Mouse (Mus musculus): ENCODE results near the gene Gucy1b2. TPM values are rescaled to one million over a fixed set of nuclear protein-coding genes. Genes with fewer than 3 reads are reported as not detected.
A peak's percentile ranks its signal among the peaks of the same experiment; 100 is the strongest.

The Gucy1b2 gene
- polyA plus RNA-seq, 2 experiments, result 0.10 to 0.15 TPM

- no peak overlapping the region for H3K4me3 ChIP-seq (replicated peaks; ENCODE audit: low read length)
- WGBS, result 43% methylated on average over 7 of the region's 7 CpGs
- no peaks in the 10 kb centered on the region for H3K36me3 ChIP-seq (ENCODE audit: control insufficient read depth, insufficient read depth, low read length)
- ATAC-seq (ENCODE audit: low FRiP score, low read depth) (no peak), DNase-seq (ENCODE audit: low spot score) (peak; percentile 21)
- no peaks in the 10 kb centered on the region for H3K27me3 ChIP-seq (ENCODE audit: control insufficient read depth, insufficient read depth, low read length)
- no peak for TF ChIP-seq POLR2A (IDR thresholded peaks at IDR 0.05; ENCODE audit: borderline replicate concordance, extremely low read depth, insufficient read depth, insufficient read length)
- no peak overlapping the region for H3K27ac ChIP-seq (replicated peaks; ENCODE audit: low read depth, low read length)
- no peak overlapping the region for H3K4me2 ChIP-seq (replicated peaks; ENCODE audit: low read depth, low read length, severe bottlenecking)
- H3K9me3 ChIP-seq (ENCODE audit: control insufficient read depth, low read length), result no peaks in the 10 kb centered on the region
- no peak overlapping the region for H3K9ac ChIP-seq (ENCODE audit: low read depth, low read length, severe bottlenecking)
- H3K4me1 ChIP-seq (ENCODE audit: control insufficient read depth, insufficient read depth, low read length), result peaks cover 9% of the 10 kb centered on the region
These were observed 9.5 kb downstream of the Gucy1b2 start for GRCm38 (mm10) chr14:62446385-62447213.

- H3K4me3 ChIP-seq (replicated peaks; ENCODE audit: low read length), result no peak overlapping the region
- DNase-seq (ENCODE audit: low spot score), result peak; percentile 77
- no peaks in the 10 kb centered on the region for H3K36me3 ChIP-seq (ENCODE audit: control insufficient read depth, insufficient read depth, low read length)
- 25% methylated on average over 6 of the region's 6 CpGs for WGBS
- no peak overlapping the region for H3K4me2 ChIP-seq (replicated peaks; ENCODE audit: low read depth, low read length, severe bottlenecking)
- no peaks in the 10 kb centered on the region for H3K27me3 ChIP-seq (ENCODE audit: control insufficient read depth, insufficient read depth, low read length)
- ATAC-seq (ENCODE audit: low FRiP score, low read depth), result peak; percentile 68; the same call in 1 of the 2 replicates
- no peaks in the 10 kb centered on the region for H3K9me3 ChIP-seq (ENCODE audit: control insufficient read depth, low read length)
- no peak for TF ChIP-seq POLR2A (IDR thresholded peaks at IDR 0.05; ENCODE audit: borderline replicate concordance, extremely low read depth, insufficient read depth, insufficient read length)
- peaks cover 9% of the 10 kb centered on the region for H3K4me1 ChIP-seq (ENCODE audit: control insufficient read depth, insufficient read depth, low read length)
- no peak overlapping the region for H3K9ac ChIP-seq (ENCODE audit: low read depth, low read length, severe bottlenecking)
- 0 out of 2 replicates have a peak overlapping the region, but pooled peaks have one; percentile 9 for H3K27ac ChIP-seq (replicated peaks; ENCODE audit: low read depth, low read length)
These were observed 12.2 kb downstream of the Gucy1b2 start for GRCm38 (mm10) chr14:62443840-62444430.

DNA sequence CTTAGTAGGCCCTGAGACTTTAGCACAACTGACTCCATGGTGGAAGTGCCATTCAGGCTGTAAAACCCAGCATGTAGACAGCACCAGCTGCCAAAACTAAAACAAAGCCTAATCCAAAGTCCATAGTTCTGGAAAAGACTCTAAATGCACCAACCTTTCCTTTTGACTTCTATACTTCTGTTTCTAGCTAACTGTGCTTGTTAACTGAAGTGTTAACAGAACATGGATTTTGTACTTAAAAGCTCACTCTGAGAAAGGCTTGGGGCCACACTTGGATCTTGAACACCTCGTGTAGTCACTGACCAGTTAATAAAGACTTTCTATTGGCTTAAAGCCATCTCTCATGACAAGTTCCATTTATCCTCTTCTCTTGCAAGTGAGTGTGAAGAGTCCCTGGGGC lies 13.1 kb downstream of the Gucy1b2 start:
- no peak for DNase-seq (ENCODE audit: low spot score)
- H3K9ac ChIP-seq (ENCODE audit: low read depth, low read length, severe bottlenecking), result no peak overlapping the region
- ATAC-seq (ENCODE audit: low FRiP score, low read depth), result no peak
- no peak overlapping the region for H3K27ac ChIP-seq (replicated peaks; ENCODE audit: low read depth, low read length)
- H3K27me3 ChIP-seq (ENCODE audit: control insufficient read depth, insufficient read depth, low read length), result no peaks in the 10 kb centered on the region
- H3K4me3 ChIP-seq (replicated peaks; ENCODE audit: low read length), result no peak overlapping the region
- H3K4me1 ChIP-seq (ENCODE audit: control insufficient read depth, insufficient read depth, low read length), result peaks cover 9% of the 10 kb centered on the region
- no peaks in the 10 kb centered on the region for H3K9me3 ChIP-seq (ENCODE audit: control insufficient read depth, low read length)
- H3K36me3 ChIP-seq (ENCODE audit: control insufficient read depth, insufficient read depth, low read length), result no peaks in the 10 kb centered on the region
- WGBS, result 48% methylated on average over 1 of the region's 1 CpGs
- TF ChIP-seq POLR2A (IDR thresholded peaks at IDR 0.05; ENCODE audit: borderline replicate concordance, extremely low read depth, insufficient read depth, insufficient read length), result no peak
- H3K4me2 ChIP-seq (replicated peaks; ENCODE audit: low read depth, low read length, severe bottlenecking), result no peak overlapping the region

DNA sequence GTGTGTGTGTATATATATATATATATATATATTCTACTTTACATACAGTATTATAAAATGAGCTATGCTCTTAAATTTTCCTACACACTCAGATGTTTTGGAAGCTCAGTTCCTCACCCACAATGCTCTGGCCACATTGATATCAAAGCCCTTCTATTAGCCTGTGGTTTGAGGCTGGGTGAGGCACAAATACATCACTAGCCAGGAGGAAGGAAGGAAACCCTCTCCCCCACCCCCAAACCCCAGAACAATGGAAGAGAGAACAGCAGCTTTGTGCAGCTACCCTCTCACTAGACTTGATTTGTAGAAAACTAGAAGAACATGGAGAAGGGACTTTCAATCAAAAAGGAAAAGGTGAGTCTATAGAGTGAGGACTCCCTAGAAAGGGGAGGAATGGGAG lies 16.1 kb downstream of the Gucy1b2 start:
- no peak overlapping the region for H3K4me2 ChIP-seq (replicated peaks; ENCODE audit: low read depth, low read length, severe bottlenecking)
- H3K9ac ChIP-seq (ENCODE audit: low read depth, low read length, severe bottlenecking), result no peak overlapping the region
- no peak for ATAC-seq (ENCODE audit: low FRiP score, low read depth)
- no peak overlapping the region for H3K27ac ChIP-seq (replicated peaks; ENCODE audit: low read depth, low read length)
- DNase-seq (ENCODE audit: low spot score), result no peak
- H3K4me3 ChIP-seq (replicated peaks; ENCODE audit: low read length), result no peak overlapping the region
- no peaks in the 10 kb centered on the region for H3K9me3 ChIP-seq (ENCODE audit: control insufficient read depth, low read length)
- no peak for TF ChIP-seq POLR2A (IDR thresholded peaks at IDR 0.05; ENCODE audit: borderline replicate concordance, extremely low read depth, insufficient read depth, insufficient read length)
- no peaks in the 10 kb centered on the region for H3K27me3 ChIP-seq (ENCODE audit: control insufficient read depth, insufficient read depth, low read length)
- peaks cover 5% of the 10 kb centered on the region for H3K4me1 ChIP-seq (ENCODE audit: control insufficient read depth, insufficient read depth, low read length)
- H3K36me3 ChIP-seq (ENCODE audit: control insufficient read depth, insufficient read depth, low read length), result no peaks in the 10 kb centered on the region

- Histone ChIP-seq H3K9ac (ENCODE audit: low read depth, low read length, severe bottlenecking) (no peak overlapping the region), H3K27me3 (ENCODE audit: control insufficient read depth, insufficient read depth, low read length) (no peaks in the 10 kb centered on the region), H3K9me3 (ENCODE audit: control insufficient read depth, low read length) (no peaks in the 10 kb centered on the region), H3K36me3 (ENCODE audit: control insufficient read depth, insufficient read depth, low read length) (no peaks in the 10 kb centered on the region), H3K4me1 (ENCODE audit: control insufficient read depth, insufficient read depth, low read length) (no peaks in the 10 kb centered on the region), H3K4me3 (replicated peaks; ENCODE audit: low read length) (no peak overlapping the region), H3K4me2 (replicated peaks; ENCODE audit: low read depth, low read length, severe bottlenecking) (no peak overlapping the region), H3K27ac (replicated peaks; ENCODE audit: low read depth, low read length) (no peak overlapping the region)
- 70% methylated on average over 4 of the region's 4 CpGs for WGBS
- no peak for DNase-seq (ENCODE audit: low spot score)
- ATAC-seq (ENCODE audit: low FRiP score, low read depth), result no peak
- no peak for TF ChIP-seq POLR2A (IDR thresholded peaks at IDR 0.05; ENCODE audit: borderline replicate concordance, extremely low read depth, insufficient read depth, insufficient read length)
These were observed 17.9 kb downstream of the Gucy1b2 start for GRCm38 (mm10) chr14:62438236-62438635.

All from limb, embryonic 14.5 days (tissue).